Mouse (Mus musculus): ENCODE data around the gene Olfr1136.

Olfr1136 gene

GRCm38 (mm10) chr2:87693847-87694246 is at the start of gene Olfr1136:
Gene Olfr1136 (minus strand): TSS chr2:87693947.
- DNase-seq (ENCODE audit: low spot score in 2 of 2), result no peak

- no peak for DNase-seq (ENCODE audit: low spot score in 2 of 2)
These were observed 49.7 kb upstream of the Olfr1136 start, which contains the start of gene Olfr1140 for GRCm38 (mm10) chr2:87743452-87743851. Gene Olfr1140 (plus strand): TSS chr2:87743752.

- DNase-seq (ENCODE audit: low spot score in 2 of 2), result no peak
These were observed 46.1 kb upstream of the Olfr1136 start, which contains the start of gene Olfr1138 for GRCm38 (mm10) chr2:87739878-87740277. Gene Olfr1138 (minus strand): TSS chr2:87739978.

- no peak for DNase-seq (ENCODE audit: low spot score in 2 of 2)
These were observed 19.3 kb upstream of the Olfr1136 start, which contains the start of gene Olfr1137 for GRCm38 (mm10) chr2:87713079-87713478. Gene Olfr1137 (minus strand): TSS chr2:87713179.

- no peak for DNase-seq (ENCODE audit: low spot score in 2 of 2)
These were observed 20.2 kb downstream of the Olfr1136 start, which contains the start of gene Olfr1135 for GRCm38 (mm10) chr2:87673564-87673963. Gene Olfr1135 (minus strand): TSS chr2:87673664.

- no peak for DNase-seq (ENCODE audit: low spot score in 2 of 2)
These were observed 35.4 kb downstream of the Olfr1136 start, which contains the start of gene Olfr1134 for GRCm38 (mm10) chr2:87658360-87658759. Gene Olfr1134 (minus strand): TSS chr2:87658460.

- DNase-seq (ENCODE audit: low spot score in 2 of 2), result no peak
These were observed 46.5 kb downstream of the Olfr1136 start, which contains the start of gene Olfr1133 for GRCm38 (mm10) chr2:87647274-87647673. Gene Olfr1133 (minus strand): TSS chr2:87647374.
